Mouse (Mus musculus): Measurements from ENCODE around the gene Gp5. TPM values are rescaled to one million over a fixed set of nuclear protein-coding genes. Genes with fewer than 3 reads are reported as not detected.
"Not testable (repeated sequence)": the region's sequence is repeated elsewhere in the genome, so short reads cannot be mapped to it uniquely, and the experiment has no call there.

Gene Gp5
- total RNA-seq (2014; rRNA removed), result 0.24 and 0.54 TPM in 2 replicates
- 0.43 and 0.82 TPM in 2 replicates for polyA plus RNA-seq (2015; fragmentation: Nextera tagmentation; extraction: Ambion mirVana)

DNA sequence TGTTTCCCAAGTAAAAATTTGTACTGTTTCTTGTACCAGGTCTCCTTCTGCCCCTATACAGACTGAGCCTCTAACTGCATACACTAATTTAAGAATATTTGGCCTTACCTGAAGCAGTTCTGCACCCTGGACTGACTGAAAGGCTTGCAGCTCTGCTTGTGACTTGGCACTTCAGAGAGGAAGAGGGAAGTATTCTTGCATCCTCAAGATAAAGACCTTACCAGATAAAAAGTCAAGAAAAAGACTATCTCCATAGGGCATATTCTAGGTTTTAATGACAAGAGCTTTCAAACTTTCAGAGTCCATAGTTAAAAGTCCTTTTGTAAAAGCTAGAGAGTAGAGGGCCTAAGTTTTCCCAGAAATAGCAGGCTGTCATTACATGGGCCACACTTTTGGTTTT is at the start of gene Gp5:
Gene Gp5, minus strand, starts transcription at position 133 of the 400 bp plus-strand sequence.
- ATAC-seq, result no peak
- TF ChIP-seq CTCF (IDR thresholded peaks at IDR 0.05; ENCODE audit: low read depth), result no peak
- DNase-seq, result no peak
- Histone ChIP-seq H3K9ac (peak within 1 kb of the TSS; percentile 62; the same call in 1 of the 2 replicates), H3K36me3 (ENCODE audit: insufficient read depth) (no peaks in the 10 kb centered on the region), H3K27ac (ENCODE audit: low read depth, low read length) (no peak within 1 kb of the TSS), H3K9me3 (ENCODE audit: low read length) (no peaks in the 10 kb centered on the region), H3K4me2 (ENCODE audit: low read depth) (peak within 1 kb of the TSS; percentile 91), H3K27me3 (ENCODE audit: insufficient read depth, low read length) (peaks cover 6% of the 10 kb centered on the region), H3K4me3 (ENCODE audit: low read depth, low read length) (peak within 1 kb of the TSS; percentile 57), H3K4me1 (ENCODE audit: insufficient read depth) (0 out of 2 replicates have a peak, but pooled peaks cover 7% of the 10 kb centered on the region)

DNA sequence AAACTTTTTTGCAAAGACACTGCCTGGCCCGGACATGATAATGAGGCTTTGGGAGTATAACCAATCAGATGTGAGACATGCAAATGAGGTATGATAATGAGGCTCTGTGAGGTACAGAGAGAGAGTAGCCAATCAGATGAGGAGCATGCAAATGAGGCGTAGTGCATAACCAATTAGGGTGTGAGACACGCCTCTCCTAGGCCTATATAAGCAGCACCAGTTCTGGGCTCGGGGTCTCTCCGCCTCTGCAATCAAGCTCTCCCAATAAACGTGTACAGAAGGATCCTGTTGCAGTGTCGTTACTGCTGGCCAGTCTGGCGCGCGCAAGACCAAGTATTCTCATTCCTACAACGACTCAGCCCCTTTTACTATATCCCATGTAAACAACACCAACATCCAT is 42.9 kb upstream of the Gp5 start:
- ATAC-seq; H3K9ac ChIP-seq; H3K4me3 ChIP-seq (ENCODE audit: low read depth, low read length); H3K9me3 ChIP-seq (ENCODE audit: low read length); H3K27ac ChIP-seq (ENCODE audit: low read depth, low read length); H3K27me3 ChIP-seq (ENCODE audit: insufficient read depth, low read length); DNase-seq; H3K4me2 ChIP-seq (ENCODE audit: low read depth); H3K4me1 ChIP-seq (ENCODE audit: insufficient read depth): not testable (repeated sequence)
- H3K36me3 ChIP-seq (ENCODE audit: insufficient read depth), result peaks cover 28% of the 10 kb centered on the region
- WGBS, result 95% methylated on average over 11 of the region's 11 CpGs

DNA sequence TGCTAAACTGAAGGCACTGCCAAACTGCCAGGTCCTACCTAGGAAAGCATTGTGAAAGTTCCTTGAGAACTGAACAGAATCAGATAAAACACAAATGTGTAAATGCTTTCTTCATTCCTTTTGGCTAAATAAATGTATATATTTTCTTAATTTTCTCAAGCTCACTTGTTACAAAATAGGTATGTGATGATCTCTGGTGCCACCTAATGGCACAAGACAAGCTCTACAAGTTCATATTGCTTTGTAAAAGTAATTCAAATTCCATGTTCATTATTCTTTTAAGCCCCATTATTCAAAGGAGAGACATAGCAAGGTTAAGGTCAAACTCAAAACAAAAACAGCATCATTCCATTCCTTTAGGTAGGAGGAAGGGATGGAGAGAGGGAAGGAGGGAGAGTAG is 3.7 kb upstream of the Gp5 start:
- Histone ChIP-seq H3K9me3 (ENCODE audit: low read length) (no peaks in the 10 kb centered on the region), H3K27ac (ENCODE audit: low read depth, low read length) (no peak overlapping the region), H3K27me3 (ENCODE audit: insufficient read depth, low read length) (peaks cover 6% of the 10 kb centered on the region), H3K4me1 (ENCODE audit: insufficient read depth) (0 out of 2 replicates have a peak, but pooled peaks cover 7% of the 10 kb centered on the region), H3K36me3 (ENCODE audit: insufficient read depth) (no peaks in the 10 kb centered on the region), H3K4me3 (ENCODE audit: low read depth, low read length) (no peak overlapping the region), H3K4me2 (ENCODE audit: low read depth) (no peak overlapping the region), H3K9ac (no peak overlapping the region)
- ATAC-seq (no peak), DNase-seq (peak; percentile 69)
- TF ChIP-seq CTCF (IDR thresholded peaks at IDR 0.05; ENCODE audit: low read depth), result peak; percentile 73

DNA sequence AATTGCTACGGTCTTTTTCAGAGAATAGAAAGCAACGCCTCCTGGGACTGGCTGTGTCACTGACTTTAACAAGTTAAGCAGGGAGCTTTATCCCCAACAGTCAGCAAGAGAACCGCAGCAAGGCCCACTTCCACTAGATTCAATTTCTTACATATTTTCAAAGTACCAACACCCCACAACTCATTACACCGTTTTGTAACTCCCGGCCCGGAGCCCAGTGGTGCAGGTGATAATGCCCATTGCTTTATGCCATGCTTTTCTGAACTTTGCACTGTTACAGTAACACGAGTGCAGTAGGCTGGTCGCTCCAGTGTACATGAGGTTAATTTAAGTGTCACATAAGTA is 436 bp downstream of the Gp5 start:
- no peak overlapping the region for H3K9ac ChIP-seq
- ATAC-seq (no peak), DNase-seq (no peak)
- no peak overlapping the region; the same call in 1 of the 2 replicates for H3K4me2 ChIP-seq (ENCODE audit: low read depth)
- no peaks in the 10 kb centered on the region for H3K36me3 ChIP-seq (ENCODE audit: insufficient read depth)
- no peaks in the 10 kb centered on the region for H3K9me3 ChIP-seq (ENCODE audit: low read length)
- H3K27me3 ChIP-seq (ENCODE audit: insufficient read depth, low read length), result peaks cover 6% of the 10 kb centered on the region
- H3K4me1 ChIP-seq (ENCODE audit: insufficient read depth), result 0 out of 2 replicates have a peak, but pooled peaks cover 7% of the 10 kb centered on the region
- H3K27ac ChIP-seq (ENCODE audit: low read depth, low read length), result no peak overlapping the region
- no peak overlapping the region for H3K4me3 ChIP-seq (ENCODE audit: low read depth, low read length)
- 62% methylated on average over 8 of the region's 8 CpGs for whole genome bisulfite sequencing
- no peak for TF ChIP-seq CTCF (IDR thresholded peaks at IDR 0.05; ENCODE audit: low read depth)

DNA sequence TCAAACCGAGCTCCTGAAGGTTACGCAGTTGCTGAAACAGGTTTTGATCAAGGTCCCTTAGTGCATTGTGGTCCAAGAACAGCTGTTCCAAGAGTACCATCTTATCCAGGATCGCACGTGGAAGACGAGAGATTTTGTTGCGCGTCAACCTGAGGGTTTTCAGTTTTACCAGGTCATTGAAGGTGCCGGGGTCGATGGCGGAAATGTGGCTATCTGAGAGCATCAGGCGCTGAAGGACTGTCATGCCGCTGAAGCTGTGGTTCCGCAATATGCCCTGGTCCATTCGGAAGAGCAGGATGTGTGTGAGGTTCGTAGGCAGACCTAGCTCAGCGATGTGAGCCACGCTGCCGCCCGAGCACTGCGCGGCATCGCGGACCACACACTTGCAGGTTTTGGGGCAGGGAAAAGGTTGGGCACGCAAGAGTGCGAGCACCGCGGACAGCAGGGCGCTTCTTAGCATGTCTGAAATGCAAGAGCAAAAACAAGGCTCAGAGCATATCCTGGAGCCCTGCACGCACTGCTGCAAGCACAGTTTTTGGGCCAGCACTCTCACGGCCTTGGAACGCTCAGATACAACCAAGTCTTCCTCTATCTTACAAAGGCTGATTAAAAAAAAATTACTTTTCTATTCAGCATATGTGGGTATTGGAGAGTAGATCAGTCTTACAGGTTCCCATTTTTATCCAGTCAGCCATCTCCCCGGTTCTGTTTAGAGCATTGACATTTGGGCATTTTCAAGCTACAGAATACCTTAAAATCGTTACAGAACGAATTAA is 996 bp downstream of the Gp5 start:
- WGBS, result 6% methylated on average over 34 of the region's 34 CpGs
- peak; percentile 21 for ATAC-seq

DNA sequence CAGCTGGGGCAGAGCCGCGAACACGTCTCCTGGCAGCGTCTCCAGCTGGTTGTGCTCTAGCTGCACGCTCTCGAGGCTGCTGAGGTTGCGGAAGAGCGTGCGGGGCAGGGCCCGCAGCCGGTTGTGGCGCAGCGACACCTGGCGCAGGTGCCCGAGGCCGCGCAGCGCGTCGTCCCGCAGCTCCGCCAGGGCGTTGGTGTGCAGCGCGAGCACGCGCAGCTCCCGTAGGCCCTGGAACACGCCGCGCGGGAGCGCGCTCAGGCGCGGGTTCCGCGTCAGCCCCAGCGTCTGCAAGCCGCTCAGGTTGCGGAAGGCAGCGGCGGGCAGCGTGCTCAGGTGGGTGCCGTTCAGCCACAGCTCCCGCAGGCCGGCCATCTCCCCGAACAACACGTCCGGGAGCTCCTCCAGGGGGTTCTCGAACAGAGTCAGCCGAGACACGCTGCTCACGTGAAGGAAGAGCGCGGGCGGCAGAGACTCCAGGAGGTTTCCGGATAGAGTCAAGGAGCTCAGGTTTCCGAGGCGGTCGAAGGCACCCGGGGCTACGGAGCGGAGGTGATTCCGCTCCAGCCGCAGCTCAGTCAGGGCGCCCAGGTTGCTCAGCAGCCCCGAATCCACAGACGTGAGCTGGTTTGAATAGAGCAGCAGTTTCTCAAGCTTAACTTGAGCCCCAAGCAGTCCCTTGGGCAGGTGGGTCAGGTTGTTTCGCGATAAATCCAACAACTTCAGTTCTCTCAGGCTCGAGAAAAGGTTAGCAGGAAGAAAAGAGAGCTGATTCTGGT is 1.8 kb downstream of the Gp5 start:
- Histone ChIP-seq H3K4me2 (ENCODE audit: low read depth) (peak overlapping the region; percentile 91), H3K9me3 (ENCODE audit: low read length) (no peaks in the 10 kb centered on the region), H3K27me3 (ENCODE audit: insufficient read depth, low read length) (peaks cover 6% of the 10 kb centered on the region), H3K9ac (peak overlapping the region; percentile 62), H3K4me1 (ENCODE audit: insufficient read depth) (0 out of 2 replicates have a peak, but pooled peaks cover 7% of the 10 kb centered on the region), H3K36me3 (ENCODE audit: insufficient read depth) (no peaks in the 10 kb centered on the region), H3K27ac (ENCODE audit: low read depth, low read length) (no peak overlapping the region), H3K4me3 (ENCODE audit: low read depth, low read length) (peak overlapping the region; percentile 57)
- under 1% methylated on average over 71 of the region's 72 CpGs for WGBS
- DNase-seq (peak; percentile 90), ATAC-seq (peak; percentile 89)
- TF ChIP-seq CTCF (IDR thresholded peaks at IDR 0.05; ENCODE audit: low read depth), result peak; percentile 56

More for the DNA sequence above, 996 bp downstream of the Gp5 start:
- Histone ChIP-seq H3K27me3 (ENCODE audit: insufficient read depth, low read length) (peaks cover 6% of the 10 kb centered on the region), H3K36me3 (ENCODE audit: insufficient read depth) (no peaks in the 10 kb centered on the region), H3K9me3 (ENCODE audit: low read length) (no peaks in the 10 kb centered on the region), H3K4me2 (ENCODE audit: low read depth) (peak overlapping the region; percentile 91), H3K4me1 (ENCODE audit: insufficient read depth) (0 out of 2 replicates have a peak, but pooled peaks cover 7% of the 10 kb centered on the region), H3K9ac (peak overlapping the region; percentile 62; the same call in 1 of the 2 replicates), H3K27ac (ENCODE audit: low read depth, low read length) (no peak overlapping the region), H3K4me3 (ENCODE audit: low read depth, low read length) (peak overlapping the region; percentile 57)
- DNase-seq, result no peak
- no peak for TF ChIP-seq CTCF (IDR thresholded peaks at IDR 0.05; ENCODE audit: low read depth)

Measured in forebrain, postnatal 0 days (tissue).